Mouse (Mus musculus) stomach, embryonic 15.5 days (tissue): Measurements from ENCODE around the gene Kcnh7. TPM values are rescaled to one million over a fixed set of nuclear protein-coding genes. Genes with fewer than 3 reads are reported as not detected.
A peak's percentile ranks its signal among the peaks of the same experiment; 100 is the strongest.

Source experiments
- ATAC-seq: fragments of 200-750 bp; cut with Nextera tagmentation; 2 replicates; pipeline ENCODE4 v1.8.0; 2017; ENCODE audit warnings: low read depth, moderate number of reproducible peaks, moderate TSS enrichment; ENCODE audit not compliant: insufficient read depth, low FRiP score
- H3K27ac ChIP-seq: fragments of 300-500 bp; sonication (generic); 2 replicates; pipeline ENCODE4 v1.5.1; 2015; ENCODE audit warnings: mild to moderate bottlenecking, inconsistent platforms
- H3K27me3 ChIP-seq: fragments of 300-500 bp; sonication (generic); replicated peaks from 2 replicates; pipeline ENCODE4 v1.6.1; 2015; ENCODE audit warnings: inconsistent platforms
- H3K36me3 ChIP-seq: fragments of 300-500 bp; sonication (generic); 2 replicates; pipeline ENCODE4 v1.6.1; 2015; ENCODE audit warnings: inconsistent platforms
- H3K4me1 ChIP-seq: fragments of 300-500 bp; sonication (generic); 2 replicates; pipeline ENCODE4 v1.6.1; 2015; ENCODE audit warnings: inconsistent platforms
- H3K4me2 ChIP-seq: fragments of 300-500 bp; sonication (generic); 2 replicates; pipeline ENCODE4 v1.6.1; 2015; ENCODE audit warnings: mild to moderate bottlenecking, inconsistent platforms
- H3K4me3 ChIP-seq: fragments of 300-500 bp; sonication (generic); replicated peaks from 2 replicates; pipeline ENCODE4 v1.5.1; 2015; ENCODE audit warnings: inconsistent platforms
- H3K9ac ChIP-seq: fragments of 300-500 bp; sonication (generic); 2 replicates; pipeline ENCODE4 v1.6.1; 2015; ENCODE audit warnings: inconsistent platforms
- H3K9me3 ChIP-seq: fragments of 300-500 bp; sonication (generic); 2 replicates; pipeline ENCODE4 v1.6.1; 2016; ENCODE audit warnings: inconsistent platforms
- WGBS: fragments of 180-500 bp; shearing (Covaris S2); methylation state at CpG from one replicate; pipeline ENCODE4 v1.1.7; 2015; 5-methylcytosine and 5-hydroxymethylcytosine counted together
- polyA plus RNA-seq: library from polyadenylated mRNA; unstranded; fragments of >200 nt; fragmentation: Nextera tagmentation; extraction: Ambion mirVana; gene quantifications from 2 replicates; pipeline ENCODE4 v1.2.1, GENCODE M21; 2015

Gene Kcnh7
- polyA plus RNA-seq, 1 experiment from 2014 or later: 0.48 TPM

DNA sequence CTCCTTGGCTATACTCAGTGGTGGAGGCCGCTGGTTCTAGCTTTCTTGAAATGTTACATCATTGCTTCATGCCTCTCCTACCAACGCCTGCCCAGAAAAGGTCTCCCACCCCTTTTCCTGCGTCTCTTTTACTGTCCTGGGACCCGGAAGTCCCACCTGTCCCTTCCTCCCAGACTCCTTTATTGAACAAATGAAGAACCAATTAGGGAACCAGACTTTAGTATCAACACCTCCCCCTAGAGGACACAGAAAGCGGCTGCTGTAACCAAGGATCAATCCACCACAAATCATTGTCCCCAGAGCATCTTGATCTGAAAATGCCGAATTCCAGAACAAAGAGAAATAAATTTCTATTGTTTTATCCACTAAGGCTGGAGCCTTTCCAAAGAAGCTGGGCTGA, 523.5 kb downstream of the Kcnh7 start:
- Histone ChIP-seq H3K4me2 (no peak overlapping the region), H3K27ac (no peak overlapping the region), H3K27me3 (no peaks in the 10 kb centered on the region), H3K9me3 (no peaks in the 10 kb centered on the region), H3K4me1 (no peaks in the 10 kb centered on the region; the same call in 1 of the 2 replicates), H3K4me3 (no peak overlapping the region), H3K9ac (no peak overlapping the region), H3K36me3 (no peaks in the 10 kb centered on the region)
- ATAC-seq: no peak
- WGBS: 52% methylated on average over 6 of the region's 6 CpGs

DNA sequence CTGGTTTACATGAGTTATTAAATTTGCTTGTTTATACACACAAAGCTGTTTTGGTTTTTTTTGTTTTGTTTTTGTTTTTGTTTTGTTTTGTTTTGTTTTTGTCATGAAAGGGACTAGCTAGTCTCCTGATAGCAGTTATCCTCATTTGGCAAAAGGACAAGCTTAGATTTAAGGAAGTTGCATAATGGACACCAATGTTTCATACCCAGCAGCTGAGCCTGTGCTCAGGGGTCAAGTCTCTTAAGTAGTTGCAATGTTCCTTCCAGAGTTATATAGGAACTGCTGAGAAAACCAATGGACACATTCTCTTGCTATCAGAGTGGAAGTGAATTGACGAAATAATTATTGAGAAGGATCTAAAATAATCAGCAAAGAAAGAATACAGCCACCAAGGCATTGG, 528.0 kb downstream of the Kcnh7 start:
- WGBS: 76% methylated on average over 1 of the region's 1 CpGs
- no peaks in the 10 kb centered on the region for H3K4me1 ChIP-seq
- no peaks in the 10 kb centered on the region for H3K9me3 ChIP-seq
- H3K4me2 ChIP-seq: no peak overlapping the region
- no peak overlapping the region for H3K27ac ChIP-seq
- H3K9ac ChIP-seq: no peak overlapping the region
- no peaks in the 10 kb centered on the region for H3K36me3 ChIP-seq
- ATAC-seq: no peak
- H3K4me3 ChIP-seq: no peak overlapping the region
- H3K27me3 ChIP-seq: no peaks in the 10 kb centered on the region

DNA sequence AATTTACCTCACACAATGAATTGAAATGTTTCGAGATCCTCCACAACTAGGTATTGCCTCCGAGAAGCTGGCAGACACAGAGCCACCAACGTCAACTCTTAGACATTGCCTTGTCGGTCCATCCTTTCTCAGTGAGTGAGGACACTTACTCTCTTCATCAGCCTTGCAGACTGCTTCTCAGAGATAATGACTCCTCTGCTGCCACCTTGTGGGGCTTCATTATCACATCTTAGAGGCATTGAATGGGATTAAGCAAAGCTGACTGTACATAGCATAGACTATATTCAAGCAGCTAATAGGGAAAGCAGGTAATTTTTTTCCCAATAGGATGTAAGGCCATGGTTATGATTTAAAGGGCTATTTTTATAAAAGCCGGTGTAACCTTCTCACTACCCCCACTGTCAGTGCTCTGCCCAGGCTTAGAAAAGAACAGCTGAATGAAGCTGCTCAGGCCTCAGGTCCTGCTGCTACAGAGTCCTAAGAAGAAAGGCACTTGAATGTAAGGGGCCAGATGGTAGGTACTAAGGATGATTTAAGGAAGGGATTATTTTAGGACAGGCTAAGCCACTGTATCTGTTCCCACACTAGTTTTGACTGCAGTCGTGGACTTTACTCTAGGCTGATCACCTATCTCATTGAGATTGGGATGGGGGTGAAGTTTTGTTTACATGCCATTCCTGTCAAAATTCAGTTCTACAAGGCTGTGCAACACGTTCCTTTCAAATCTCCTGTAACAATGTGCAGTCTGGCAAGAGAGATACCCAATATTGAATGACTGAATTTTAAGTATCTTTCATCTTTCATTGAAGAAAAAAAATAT, 529.4 kb downstream of the Kcnh7 start:
- ATAC-seq: no peak
- Histone ChIP-seq H3K27ac (no peak overlapping the region), H3K4me3 (no peak overlapping the region), H3K9me3 (no peaks in the 10 kb centered on the region), H3K36me3 (no peaks in the 10 kb centered on the region), H3K4me1 (no peaks in the 10 kb centered on the region), H3K9ac (no peak overlapping the region), H3K4me2 (no peak overlapping the region), H3K27me3 (no peaks in the 10 kb centered on the region)
- WGBS: 39% methylated on average over 7 of the region's 7 CpGs

DNA sequence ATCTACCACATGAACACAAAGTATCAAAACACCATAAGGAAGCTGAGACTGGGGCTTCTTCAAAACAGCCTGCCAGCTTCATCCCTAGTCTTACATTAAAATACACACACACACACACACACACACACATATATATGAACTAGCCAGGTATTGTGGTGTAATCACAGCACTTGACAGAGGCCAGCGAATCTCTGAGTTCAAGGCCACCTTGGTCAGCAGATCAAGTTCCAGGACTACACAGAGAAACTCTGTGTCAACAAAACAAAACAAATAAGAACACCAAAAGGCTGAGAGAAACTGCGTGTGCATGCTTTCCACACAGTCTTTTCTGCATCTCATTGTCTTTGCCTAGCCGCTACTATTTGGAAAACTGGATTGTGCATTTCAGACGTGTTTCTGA, 531.6 kb downstream of the Kcnh7 start:
- Histone ChIP-seq H3K9ac (no peak overlapping the region), H3K4me3 (no peak overlapping the region), H3K27ac (no peak overlapping the region), H3K4me2 (no peak overlapping the region), H3K9me3 (no peaks in the 10 kb centered on the region), H3K4me1 (no peaks in the 10 kb centered on the region), H3K36me3 (no peaks in the 10 kb centered on the region), H3K27me3 (no peaks in the 10 kb centered on the region)
- no peak for ATAC-seq
- WGBS: 69% methylated on average over 4 of the region's 4 CpGs

DNA sequence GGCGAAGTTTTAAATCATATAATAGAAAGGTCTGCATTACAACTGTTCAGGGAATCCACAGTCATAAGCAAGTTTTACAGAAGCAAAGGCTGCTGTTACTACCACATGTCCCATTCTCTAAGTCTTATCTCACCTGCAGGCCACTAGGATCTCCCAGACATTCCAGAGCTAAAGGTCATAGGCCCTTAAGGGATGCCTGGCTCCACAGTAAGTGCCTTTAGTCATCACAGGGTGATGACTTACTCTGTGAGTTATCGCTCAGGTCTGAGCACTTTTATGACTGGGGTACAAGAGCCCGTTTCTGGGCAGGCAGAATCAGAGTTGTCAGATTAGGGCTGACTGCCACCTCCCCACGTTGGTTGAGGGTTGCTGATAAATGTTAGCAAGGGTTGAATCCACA, 532.2 kb downstream of the Kcnh7 start:
- Histone ChIP-seq H3K27ac (no peak overlapping the region), H3K4me2 (no peak overlapping the region), H3K27me3 (no peaks in the 10 kb centered on the region), H3K4me1 (no peaks in the 10 kb centered on the region), H3K4me3 (no peak overlapping the region), H3K9me3 (no peaks in the 10 kb centered on the region), H3K9ac (no peak overlapping the region), H3K36me3 (no peaks in the 10 kb centered on the region)
- 60% methylated on average over 4 of the region's 4 CpGs for WGBS
- ATAC-seq: no peak

DNA sequence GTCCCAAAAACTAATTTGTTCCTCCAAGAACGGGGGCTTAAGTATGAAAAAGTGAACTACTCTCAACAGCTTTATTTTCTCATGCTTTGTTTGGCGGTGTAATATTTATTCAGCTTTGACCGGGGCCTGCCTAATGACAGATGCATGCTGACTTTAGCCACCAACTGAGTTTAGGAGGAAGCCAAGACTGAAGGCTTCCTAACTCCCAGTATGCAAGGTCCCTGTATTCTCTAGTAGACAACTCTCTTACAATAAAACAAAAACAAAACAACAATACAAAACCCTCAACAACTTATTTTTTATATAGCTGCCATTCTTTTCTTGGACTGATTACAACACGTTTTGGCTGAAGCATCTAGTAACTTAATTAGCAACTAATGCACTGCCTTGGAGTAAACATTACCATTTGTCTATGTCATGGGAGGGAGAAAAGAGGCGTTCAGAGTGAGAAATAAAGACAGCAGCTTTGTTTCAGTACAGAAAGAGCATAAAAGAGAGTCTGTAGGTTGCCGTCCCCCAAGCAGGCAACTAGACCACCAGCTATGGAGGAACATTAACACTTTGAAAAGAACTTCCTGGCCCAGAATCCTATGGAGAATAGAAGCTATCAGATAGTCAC, 537.3 kb downstream of the Kcnh7 start:
- H3K9me3 ChIP-seq: no peaks in the 10 kb centered on the region
- peak overlapping the region; percentile 58 for H3K4me2 ChIP-seq
- no peaks in the 10 kb centered on the region for H3K36me3 ChIP-seq
- ATAC-seq: no peak
- peak overlapping the region; percentile 52 for H3K4me3 ChIP-seq
- no peak overlapping the region for H3K9ac ChIP-seq
- H3K27me3 ChIP-seq: no peaks in the 10 kb centered on the region
- WGBS: 18% methylated on average over 6 of the region's 6 CpGs
- peak overlapping the region; percentile 54; the same call in 1 of the 2 replicates for H3K27ac ChIP-seq
- H3K4me1 ChIP-seq: peaks cover 7% of the 10 kb centered on the region; the same call in 1 of the 2 replicates

DNA sequence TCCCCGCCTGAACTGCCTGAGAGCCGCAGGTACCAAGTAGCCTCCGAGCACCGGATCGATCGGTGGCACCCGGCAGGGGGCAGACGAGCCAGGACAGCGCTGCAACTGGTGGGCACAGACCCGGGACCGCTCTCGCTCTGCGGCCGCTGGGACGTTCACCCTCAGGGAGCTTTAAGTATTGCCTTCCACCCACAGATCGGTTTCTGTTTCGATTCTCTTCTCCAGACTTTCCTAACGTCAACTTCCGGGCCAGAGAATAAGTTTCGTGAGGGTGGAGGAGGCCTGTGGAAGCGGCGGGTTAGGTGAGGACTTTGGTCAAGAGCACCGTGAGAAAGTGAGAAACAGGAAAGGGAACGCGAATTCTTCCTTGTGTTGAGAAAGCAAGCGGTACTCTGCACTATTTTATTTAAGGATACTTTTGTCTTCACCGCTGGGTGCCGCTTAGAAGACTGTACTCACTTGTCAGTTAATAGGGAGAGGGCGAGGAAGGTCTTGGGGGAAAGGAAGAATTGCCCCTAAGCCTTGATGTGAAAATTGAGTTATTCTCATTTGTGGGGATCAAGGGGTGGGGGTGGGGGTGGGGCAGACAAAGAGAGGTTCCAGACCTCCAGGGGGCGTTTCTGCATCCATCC, 538.0 kb downstream of the Kcnh7 start, which contains the start of gene Ifih1:
Ifih1 (minus strand) TSS at position 242 of the 632 bp plus-strand sequence.
- Histone ChIP-seq H3K4me3 (peak within 1 kb of the TSS; percentile 52), H3K36me3 (no peaks in the 10 kb centered on the region), H3K9ac (peak within 1 kb of the TSS; percentile 17; the same call in 1 of the 2 replicates), H3K27ac (peak within 1 kb of the TSS; percentile 54), H3K9me3 (no peaks in the 10 kb centered on the region), H3K4me2 (peak within 1 kb of the TSS; percentile 58), H3K27me3 (no peaks in the 10 kb centered on the region), H3K4me1 (peaks cover 7% of the 10 kb centered on the region; the same call in 1 of the 2 replicates)
- WGBS: 1% methylated on average over 30 of the region's 30 CpGs
- peak; percentile 86 for ATAC-seq

DNA sequence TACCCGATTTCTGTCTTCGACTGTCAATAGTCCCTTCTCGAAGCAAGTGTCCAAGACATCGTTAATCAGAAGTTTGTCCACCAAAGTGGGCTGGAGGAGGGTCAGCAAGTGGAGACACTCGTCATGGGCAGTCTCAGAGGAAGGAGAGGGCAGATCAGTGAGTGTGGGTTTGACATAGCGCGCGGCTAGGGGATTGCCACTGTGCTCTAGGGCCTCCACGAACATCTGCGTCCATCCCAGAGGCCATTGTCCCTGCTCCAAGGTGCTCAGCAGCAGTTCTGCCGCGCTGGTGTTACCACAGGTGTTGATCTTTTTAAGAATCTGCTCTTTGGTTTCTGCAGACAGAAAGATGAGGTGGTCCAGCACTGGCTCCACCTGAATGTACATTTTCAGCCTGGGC, 538.6 kb downstream of the Kcnh7 start:
- Histone ChIP-seq H3K27ac (no peak overlapping the region), H3K9ac (no peak overlapping the region; the same call in 1 of the 2 replicates), H3K4me2 (peak overlapping the region; percentile 58), H3K4me3 (peak overlapping the region; percentile 52), H3K9me3 (no peaks in the 10 kb centered on the region), H3K27me3 (no peaks in the 10 kb centered on the region), H3K36me3 (no peaks in the 10 kb centered on the region), H3K4me1 (peaks cover 7% of the 10 kb centered on the region; the same call in 1 of the 2 replicates)
- ATAC-seq: peak; percentile 28
- 40% methylated on average over 12 of the region's 12 CpGs for WGBS

DNA sequence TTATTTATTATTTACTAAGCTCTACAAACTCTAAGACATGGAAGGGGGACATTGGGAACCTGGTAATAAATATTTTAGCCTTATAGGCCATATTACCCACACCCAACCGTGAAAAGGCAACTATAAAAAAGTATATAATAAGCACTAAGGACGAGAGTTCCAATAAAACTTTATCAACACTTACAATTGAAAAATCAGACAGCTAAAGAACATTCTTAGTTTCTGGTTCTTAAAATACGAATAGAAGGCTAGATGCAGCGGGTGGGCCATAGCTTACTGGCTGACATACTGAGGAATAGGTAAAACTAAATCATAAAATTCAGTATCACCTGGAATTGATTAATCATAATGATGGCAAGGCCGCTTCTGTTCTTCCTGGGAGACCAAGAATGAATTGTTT, 539.2 kb downstream of the Kcnh7 start:
- WGBS: 91% methylated on average over 5 of the region's 5 CpGs
- no peak overlapping the region for H3K4me2 ChIP-seq
- H3K9ac ChIP-seq: no peak overlapping the region
- H3K27me3 ChIP-seq: no peaks in the 10 kb centered on the region
- no peak overlapping the region for H3K4me3 ChIP-seq
- no peaks in the 10 kb centered on the region for H3K9me3 ChIP-seq
- no peaks in the 10 kb centered on the region for H3K36me3 ChIP-seq
- no peak overlapping the region for H3K27ac ChIP-seq
- no peak for ATAC-seq
- H3K4me1 ChIP-seq: peaks cover 7% of the 10 kb centered on the region; the same call in 1 of the 2 replicates
